Mouse (Mus musculus) brown adipose tissue, adult 24 weeks (tissue): ENCODE data around the gene Oxa1l. TPM values are rescaled to one million over a fixed set of nuclear protein-coding genes. Genes with fewer than 3 reads are reported as not detected.

Source experiments
- H3K27ac ChIP-seq: fragments of 200-500 bp; replicated peaks from 2 replicates; pipeline ENCODE4 v1.5.1; 2012; ENCODE audit warnings: low read depth, mild to moderate bottlenecking, low read length
- H3K4me1 ChIP-seq: fragments of 200-500 bp; 2 replicates; pipeline ENCODE4 v1.6.1; 2012; ENCODE audit warnings: low read length, mixed read lengths; ENCODE audit not compliant: control insufficient read depth, insufficient read depth, insufficient read length
- H3K4me3 ChIP-seq: fragments of 200-500 bp; 2 replicates; pipeline ENCODE4 v1.5.1; 2012; ENCODE audit warnings: low read depth, mild to moderate bottlenecking, low read length, moderate library complexity; ENCODE audit not compliant: insufficient read depth
- polyA plus RNA-seq: library from polyadenylated mRNA; stranded (reverse); fragments of >200 nt; gene quantifications from 2 replicates; pipeline ENCODE4 v1.2.4, GENCODE M21; 2012; ENCODE audit not compliant: missing spikeins, insufficient read depth, insufficient read length

Oxa1l gene
- polyA plus RNA-seq, 1 experiment, result 121 TPM

DNA sequence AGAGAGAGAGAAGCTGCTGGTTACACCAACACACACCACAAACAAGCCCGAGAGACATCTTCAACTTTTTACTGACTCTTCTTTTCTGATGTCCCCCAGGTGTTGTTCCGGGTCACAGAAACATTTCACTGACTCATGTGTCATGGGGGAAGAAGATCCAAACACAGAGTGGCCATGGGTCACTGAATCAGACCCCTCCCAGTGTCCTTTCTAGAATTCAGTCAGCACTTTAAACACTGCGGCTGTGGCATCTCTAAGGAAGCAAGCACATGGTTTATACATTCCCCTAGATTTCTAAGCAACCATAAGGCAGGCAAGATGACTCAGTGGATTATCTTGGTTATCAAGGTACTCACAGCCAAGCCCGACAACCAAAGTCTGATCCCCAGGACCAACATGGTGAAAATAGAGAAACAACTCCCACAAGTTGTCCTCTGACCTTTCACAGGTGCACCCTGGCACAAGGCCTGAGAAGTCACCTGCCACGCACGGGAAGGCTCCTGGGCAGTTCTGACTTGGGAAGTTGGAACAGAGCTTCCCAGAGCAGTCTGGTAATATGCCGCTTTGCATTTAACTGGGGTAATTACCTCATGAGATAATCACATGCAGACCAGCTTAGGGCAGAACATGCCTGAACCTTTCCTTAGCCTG is 25.5 kb downstream of the Oxa1l start:
- Histone ChIP-seq H3K27ac (no peak overlapping the region), H3K4me3 (no peak overlapping the region), H3K4me1 (no peaks in the 10 kb centered on the region; the same call in none of the 2 replicates)

DNA sequence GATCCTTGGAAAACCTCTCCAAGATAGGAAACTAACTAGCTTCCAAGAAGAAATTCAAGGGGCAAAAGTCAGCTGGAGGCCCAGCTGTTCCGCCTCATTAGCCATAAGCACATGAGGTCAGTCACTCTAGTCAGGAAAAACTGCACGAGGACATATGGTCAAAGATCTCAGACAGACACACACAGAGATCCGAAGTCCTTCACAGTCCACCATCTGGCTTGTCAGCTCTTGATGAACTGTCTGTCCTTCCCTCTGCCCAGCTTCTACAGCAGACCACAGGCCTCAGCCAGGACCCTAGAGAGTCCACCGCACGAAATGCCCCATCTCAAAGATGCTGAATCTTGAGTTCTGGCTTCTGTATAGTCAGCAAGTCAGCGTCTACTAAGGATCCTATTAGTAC is 26.9 kb downstream of the Oxa1l start:
- Histone ChIP-seq H3K4me3 (no peak overlapping the region), H3K27ac (no peak overlapping the region), H3K4me1 (no peaks in the 10 kb centered on the region; the same call in none of the 2 replicates)

DNA sequence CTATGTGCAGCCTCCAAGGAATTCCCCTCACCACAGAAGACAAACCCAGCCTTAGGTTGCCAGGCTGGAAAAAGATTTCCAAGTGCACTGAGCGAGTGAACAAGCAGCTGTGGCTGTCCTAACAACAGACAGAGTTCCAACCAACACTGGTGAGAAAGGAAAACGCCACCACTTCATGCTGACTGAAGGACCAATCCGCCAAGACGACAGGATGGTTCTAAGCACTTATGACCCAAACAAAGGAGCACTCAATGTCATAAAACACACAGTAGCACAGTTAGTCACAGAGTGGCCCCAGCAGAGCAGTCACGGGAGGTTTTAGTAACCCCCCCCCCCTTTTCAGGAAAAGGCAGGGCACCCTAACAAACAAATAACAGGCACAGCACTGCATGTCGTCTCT is 30.2 kb downstream of the Oxa1l start:
- H3K4me1 ChIP-seq, result no peaks in the 10 kb centered on the region
- H3K27ac ChIP-seq, result no peak overlapping the region
- no peak overlapping the region for H3K4me3 ChIP-seq

DNA sequence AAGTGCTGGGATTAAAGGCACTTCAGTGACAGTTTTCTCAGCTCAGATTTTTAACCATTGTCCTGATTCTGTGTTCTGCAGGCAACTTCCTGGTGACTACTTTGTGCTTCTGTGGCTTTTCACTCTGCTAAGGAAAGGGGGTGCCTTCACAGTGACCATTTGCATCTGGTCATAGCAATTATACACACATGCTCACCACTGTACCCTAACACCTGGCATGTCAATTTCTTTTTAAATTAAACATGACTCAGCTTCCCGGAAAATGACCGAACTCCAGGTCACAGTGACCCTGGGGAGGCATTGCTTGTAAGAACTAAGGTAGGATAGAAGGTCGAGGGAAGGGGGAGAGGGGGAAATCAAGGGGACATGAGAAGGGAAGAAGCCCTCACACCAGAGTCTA is 33.2 kb downstream of the Oxa1l start:
- H3K4me1 ChIP-seq, result no peaks in the 10 kb centered on the region
- no peak overlapping the region for H3K27ac ChIP-seq
- no peak overlapping the region for H3K4me3 ChIP-seq

DNA sequence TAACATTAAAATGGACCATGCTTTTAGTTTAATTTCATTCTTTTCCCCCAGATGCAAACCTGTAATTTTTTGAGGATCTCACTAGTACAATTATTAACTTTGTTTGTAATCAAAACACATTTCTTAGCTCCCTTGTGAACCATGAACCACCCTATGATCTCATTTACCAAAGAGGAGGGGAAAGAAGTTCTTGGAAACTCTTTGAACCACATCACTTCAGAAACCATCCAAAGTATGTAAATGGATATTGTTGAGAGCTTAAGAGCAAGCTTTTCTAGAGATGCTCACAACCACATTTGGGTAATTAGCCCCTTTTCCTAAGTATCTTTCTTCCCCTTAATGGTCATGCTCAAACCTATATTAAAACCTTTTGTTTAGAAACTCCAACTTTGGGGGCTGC is 33.7 kb downstream of the Oxa1l start:
- Histone ChIP-seq H3K27ac (no peak overlapping the region), H3K4me1 (0 out of 2 replicates have a peak, but pooled peaks cover 3% of the 10 kb centered on the region), H3K4me3 (no peak overlapping the region)

DNA sequence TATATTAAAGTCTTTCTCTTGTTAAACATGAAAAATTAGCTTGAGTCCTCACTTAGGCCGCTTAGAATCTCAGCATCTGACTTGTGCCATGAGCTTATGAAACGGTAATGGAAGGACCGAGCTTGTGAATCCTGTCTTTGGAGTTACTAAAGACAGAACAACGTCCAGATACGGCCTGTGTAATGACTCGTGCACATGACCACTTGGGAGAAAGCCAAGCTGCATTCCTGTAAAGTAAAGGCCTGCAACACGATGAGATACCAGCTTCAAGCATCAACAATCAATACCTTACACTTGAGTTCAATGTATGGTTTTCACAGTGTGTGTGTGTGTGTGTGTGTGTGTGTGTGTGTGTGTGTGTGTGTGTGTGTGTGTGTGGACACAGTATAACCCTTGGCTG is 36.1 kb downstream of the Oxa1l start:
- no peak overlapping the region for H3K27ac ChIP-seq
- H3K4me1 ChIP-seq, result 0 out of 2 replicates have a peak, but pooled peaks cover 3% of the 10 kb centered on the region

DNA sequence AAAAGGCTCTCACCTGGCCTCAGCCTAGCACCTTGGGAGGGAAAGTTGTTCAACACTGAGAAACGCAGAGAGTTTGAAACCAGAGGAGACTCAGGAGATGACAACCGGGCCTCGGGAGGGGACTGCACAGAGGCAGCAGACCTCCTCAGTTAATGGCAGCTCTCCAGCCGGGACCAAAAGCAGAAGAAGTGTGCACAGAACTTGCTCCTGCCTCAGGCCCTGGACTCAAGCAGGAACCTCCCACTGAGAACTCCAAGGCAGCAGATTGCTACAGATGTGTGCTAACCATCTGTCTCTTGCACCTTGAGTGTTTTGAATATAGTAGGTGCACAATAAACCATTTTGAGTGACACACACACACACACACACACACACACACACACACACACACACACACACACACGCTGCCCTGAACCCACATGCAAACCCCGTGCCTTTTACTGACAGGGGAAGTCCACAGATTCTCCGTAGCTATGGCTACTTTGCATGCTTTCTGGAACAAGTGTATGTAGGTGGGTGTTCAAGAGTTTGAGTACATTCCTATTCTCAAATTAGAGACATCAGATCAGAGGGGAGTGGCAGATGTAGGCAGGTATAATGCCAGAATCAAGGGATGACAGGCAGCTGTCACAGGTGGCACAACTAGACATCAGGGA is 37.4 kb downstream of the Oxa1l start:
- 0 out of 2 replicates have a peak, but pooled peaks cover 3% of the 10 kb centered on the region for H3K4me1 ChIP-seq
- no peak overlapping the region for H3K27ac ChIP-seq
- no peak overlapping the region for H3K4me3 ChIP-seq

More for the DNA sequence above, 36.1 kb downstream of the Oxa1l start:
- H3K4me3 ChIP-seq, result no peak overlapping the region

DNA sequence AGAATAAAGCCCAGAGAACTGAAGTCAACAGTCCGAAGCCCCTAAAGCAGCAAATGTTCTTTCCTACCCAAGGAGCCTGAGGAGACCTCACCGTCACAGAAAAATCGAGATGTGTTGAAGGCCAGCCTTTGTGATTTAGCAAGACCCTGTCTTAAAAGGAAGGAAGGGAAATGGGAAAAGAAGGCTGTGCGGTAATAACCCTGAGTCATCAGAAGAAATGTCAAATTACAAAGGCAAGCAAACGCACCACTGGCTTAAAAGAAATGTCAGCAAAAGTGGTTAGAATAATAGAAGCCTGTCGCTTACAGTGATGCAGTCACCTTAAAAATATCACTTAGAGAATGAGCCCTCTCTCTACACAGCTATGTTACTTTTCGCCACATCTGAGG is 37.9 kb downstream of the Oxa1l start:
- 0 out of 2 replicates have a peak overlapping the region, but pooled peaks have one; percentile 50 for H3K27ac ChIP-seq
- H3K4me1 ChIP-seq, result 0 out of 2 replicates have a peak, but pooled peaks cover 3% of the 10 kb centered on the region
- H3K4me3 ChIP-seq, result no peak overlapping the region

DNA sequence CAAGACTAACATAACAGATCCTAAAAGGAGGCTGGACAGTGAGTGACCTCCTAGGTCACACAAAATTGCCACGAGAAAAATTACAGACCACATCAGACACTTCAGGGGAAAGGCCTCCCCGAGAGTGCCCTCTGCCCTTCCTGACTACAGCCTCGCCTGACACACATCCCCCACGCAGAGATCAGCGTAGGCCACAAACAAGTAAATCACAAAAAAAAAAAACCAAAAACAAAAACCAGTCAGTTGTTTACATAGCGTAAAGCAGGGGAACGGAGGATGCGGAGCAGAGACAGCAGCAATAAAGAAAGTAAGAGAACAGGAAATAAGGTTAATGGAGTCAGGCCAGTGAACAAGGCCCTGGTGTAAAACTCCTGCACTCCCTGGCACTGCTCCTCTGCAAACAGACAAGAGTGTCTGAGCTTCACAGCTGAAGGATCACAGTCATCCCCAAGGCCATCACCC is 38.3 kb downstream of the Oxa1l start:
- 0 out of 2 replicates have a peak, but pooled peaks cover 3% of the 10 kb centered on the region for H3K4me1 ChIP-seq
- peak overlapping the region; percentile 50; the same call in 1 of the 2 replicates for H3K27ac ChIP-seq
- H3K4me3 ChIP-seq, result no peak overlapping the region

DNA sequence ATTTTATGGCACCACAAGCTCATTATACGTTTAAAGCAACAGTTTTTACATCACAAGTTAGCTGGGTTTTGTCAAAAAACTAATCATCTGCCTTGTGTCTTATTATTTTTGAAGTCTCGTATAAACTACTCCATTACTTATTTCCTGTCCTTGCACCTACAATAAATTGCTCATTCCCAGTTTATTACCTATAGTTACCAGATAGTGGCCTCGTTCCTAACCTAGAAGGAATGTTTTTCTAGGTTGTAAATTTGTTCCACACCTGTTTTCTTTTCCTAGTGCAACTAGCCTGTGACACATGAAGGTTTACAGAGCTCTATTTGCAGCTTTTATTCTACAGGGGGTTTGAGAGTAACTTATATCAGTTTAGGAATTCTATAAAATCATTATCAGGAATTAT is 41.1 kb downstream of the Oxa1l start:
- H3K4me3 ChIP-seq, result no peak overlapping the region
- H3K27ac ChIP-seq, result no peak overlapping the region
- H3K4me1 ChIP-seq, result 0 out of 2 replicates have a peak, but pooled peaks cover 3% of the 10 kb centered on the region

DNA sequence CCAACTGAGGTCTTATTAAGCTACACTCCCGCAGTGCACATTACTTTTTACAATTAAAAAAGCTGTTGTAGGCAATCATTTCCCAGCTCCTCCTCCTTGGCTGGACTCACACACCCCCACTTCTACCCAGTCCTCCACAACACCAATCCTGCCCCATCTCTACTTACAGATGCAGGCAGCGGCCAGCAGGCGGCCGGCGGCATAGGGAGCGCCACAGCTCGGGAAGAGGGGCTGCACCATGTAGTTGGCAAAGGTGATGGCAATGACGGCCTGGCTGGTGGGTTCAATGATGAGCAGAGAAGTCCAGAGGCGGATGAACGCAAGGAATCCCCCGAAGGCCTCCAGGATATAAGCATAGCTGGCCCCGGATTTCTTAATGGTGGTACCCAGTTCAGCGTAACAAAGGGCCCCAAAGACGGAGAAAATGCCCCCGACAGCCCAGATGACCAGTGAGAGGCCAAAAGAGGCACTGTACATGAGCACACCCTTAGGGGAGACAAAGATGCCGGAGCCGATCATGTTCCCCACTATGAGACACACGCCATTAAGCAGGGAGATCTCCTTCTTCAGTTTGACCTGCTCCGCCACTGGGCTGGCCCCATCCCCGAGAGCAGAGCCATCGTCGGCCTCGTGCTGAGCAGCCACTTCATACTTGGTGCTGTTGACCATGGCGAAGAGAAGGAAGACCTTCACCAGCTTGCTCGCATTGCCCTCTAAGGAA is 47.9 kb downstream of the Oxa1l start:
- Histone ChIP-seq H3K4me3 (peak overlapping the region; percentile 24), H3K27ac (peak overlapping the region; percentile 38)

DNA sequence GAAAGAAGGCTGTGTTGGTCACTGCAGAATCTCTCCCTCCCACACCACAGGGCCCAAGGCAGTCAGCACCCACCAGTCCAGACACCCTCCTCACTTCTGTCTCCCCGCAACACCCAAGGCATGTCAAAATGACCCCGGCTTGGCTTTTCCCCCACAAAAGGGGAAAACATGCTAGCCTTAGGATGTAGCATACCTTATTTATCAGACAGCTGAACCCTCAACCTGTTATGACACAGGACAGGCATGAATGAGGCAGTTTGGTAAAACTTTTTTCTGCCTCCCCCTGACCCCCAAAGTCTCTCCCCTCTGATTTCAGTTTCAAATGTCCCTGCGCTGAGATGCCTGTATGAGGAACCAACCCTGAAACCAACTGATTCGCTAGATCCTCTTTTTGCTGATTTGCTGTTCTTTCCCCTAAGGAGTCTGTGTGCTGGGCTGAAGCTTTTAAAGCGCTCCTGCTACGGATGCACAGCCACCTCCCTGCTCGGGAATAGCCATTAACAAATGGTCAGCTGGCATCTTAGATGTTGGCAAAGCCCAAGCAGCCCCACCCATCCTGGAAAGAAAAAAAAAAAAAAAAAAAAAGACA is 48.5 kb downstream of the Oxa1l start:
- Histone ChIP-seq H3K27ac (peak overlapping the region; percentile 38), H3K4me1 (0 out of 2 replicates have a peak, but pooled peaks cover 2% of the 10 kb centered on the region), H3K4me3 (peak overlapping the region; percentile 45)

More for the DNA sequence above, 47.9 kb downstream of the Oxa1l start:
- 0 out of 2 replicates have a peak, but pooled peaks cover 2% of the 10 kb centered on the region for H3K4me1 ChIP-seq

DNA sequence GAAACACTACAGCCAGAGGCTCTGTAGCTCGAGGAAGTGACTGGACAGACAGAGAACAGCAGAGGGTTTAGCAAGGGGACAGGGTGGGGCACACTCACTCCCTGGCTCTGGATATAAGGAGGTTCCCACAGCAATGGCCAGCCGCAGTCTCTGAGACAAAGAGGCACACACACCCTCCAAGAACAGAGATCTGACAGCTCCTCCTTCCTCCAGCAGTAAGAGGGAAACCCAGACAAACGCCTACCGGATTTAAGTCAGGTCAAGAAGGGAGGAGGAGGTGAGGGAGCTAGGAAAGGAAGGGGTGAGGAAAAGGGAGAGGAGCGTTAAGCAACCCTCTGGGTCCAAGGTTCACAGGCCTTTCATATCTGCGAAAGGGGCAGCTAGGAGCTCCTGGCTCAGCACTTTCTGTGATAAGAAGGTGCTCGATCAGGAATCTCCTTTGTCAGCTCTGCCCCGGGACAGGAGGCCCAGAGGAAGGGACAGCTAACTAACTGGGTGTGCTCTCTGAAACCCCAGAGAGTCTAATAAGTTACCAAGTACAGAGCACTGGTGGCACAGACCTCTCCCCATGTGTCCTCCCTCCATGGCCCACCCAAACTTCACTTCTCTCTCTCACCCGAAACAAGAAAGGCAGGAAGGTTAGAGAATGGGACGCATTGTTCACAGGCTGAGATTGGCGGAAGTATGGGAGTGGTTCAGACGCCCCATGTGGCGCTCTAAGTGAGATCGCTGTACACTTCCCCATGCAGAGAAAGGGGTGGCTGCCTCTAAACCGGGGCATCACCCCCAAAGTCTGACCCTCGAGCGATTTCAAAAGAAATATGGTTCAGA is 49.6 kb downstream of the Oxa1l start:
- Histone ChIP-seq H3K27ac (peak overlapping the region; percentile 91), H3K4me1 (0 out of 2 replicates have a peak, but pooled peaks cover 2% of the 10 kb centered on the region), H3K4me3 (peak overlapping the region; percentile 45)

DNA sequence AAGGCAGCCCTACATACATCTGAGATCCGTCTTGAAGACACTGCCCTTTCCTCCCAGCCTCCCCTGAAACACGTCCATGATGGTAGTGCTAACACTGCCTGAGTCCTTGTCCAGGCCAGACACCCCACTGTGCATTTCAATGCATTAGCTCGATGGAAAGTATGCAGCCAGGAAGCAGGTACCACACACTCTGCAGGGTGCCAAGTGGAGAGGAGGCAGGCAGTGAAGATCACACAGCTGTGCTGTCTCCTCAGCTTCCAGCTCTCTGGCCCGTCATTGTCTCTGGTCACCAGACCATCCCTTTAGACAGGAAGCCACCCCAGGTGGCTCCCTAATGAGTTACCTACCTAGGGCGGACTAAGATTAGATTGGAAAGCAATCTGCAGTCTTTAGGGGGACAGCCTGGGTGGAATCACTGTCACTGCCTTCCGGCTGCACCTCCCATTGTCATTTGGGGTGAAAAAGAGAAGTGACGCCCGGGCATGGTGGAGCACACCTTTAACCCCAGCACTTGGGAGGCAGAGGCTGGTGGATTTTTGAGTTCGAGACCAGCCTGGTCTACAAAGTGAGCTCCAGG is 51.5 kb downstream of the Oxa1l start:
- Histone ChIP-seq H3K4me3 (no peak overlapping the region), H3K27ac (no peak overlapping the region), H3K4me1 (0 out of 2 replicates have a peak, but pooled peaks cover 2% of the 10 kb centered on the region)
